Comparison of ENCODE assay signal across 27 mouse cellular contexts in the genomic region with DNA sequence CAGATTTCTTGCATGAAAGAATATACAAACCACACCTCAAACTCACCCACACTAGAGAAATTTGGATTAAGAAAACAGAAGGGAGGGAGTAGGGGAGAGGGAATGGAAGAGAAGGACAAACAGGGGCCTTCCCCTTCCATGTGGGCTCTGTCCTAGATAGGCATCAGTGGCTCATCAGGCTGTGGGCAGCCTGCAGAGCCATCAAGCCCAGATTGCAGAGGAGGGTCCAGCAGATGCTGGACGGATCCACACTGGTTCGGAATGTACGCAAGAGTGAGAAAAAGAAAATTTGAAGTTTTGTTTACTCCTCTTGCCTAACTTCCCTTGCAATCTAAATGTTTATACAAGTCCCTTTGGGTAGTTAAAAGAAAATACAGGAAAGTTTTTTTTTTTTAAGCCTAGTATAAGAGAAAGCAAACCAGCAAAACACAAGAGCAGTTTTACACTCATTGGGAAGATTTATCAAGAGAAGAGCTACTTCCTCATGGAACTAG. TPM values are rescaled to one million over a fixed set of nuclear protein-coding genes. Genes with fewer than 3 reads are reported as not detected.
DNase-seq lines count a peak whose midpoint lies in the region; ATAC-seq and TF ChIP-seq lines count a peak whose summit lies in the region.
"Had no signal": no experiment of that assay in that cellular context is flagged by ENCODE, and none has a peak within 500 bp of the region (broad histone marks: within the 10 kb centered on the region; RNA-seq: fewer than 3 reads in every experiment).

No protein-coding gene starts in this region.

- ATAC-seq in heart, embryonic 13.5 days (ENCODE audit: extremely low read depth, insufficient number of reproducible peaks, low FRiP score, low TSS enrichment), result no peak
- ATAC-seq in heart, embryonic 12.5 days (ENCODE audit: insufficient number of reproducible peaks, low FRiP score), result no peak
- ATAC-seq in lung, embryonic 14.5 days (ENCODE audit: insufficient read depth), result peak; percentile 62; the same call in 1 of the 2 replicates
- peak; percentile 79 for ATAC-seq in lung, embryonic 16.5 days (ENCODE audit: low read depth)
- ATAC-seq in stomach, embryonic 16.5 days (ENCODE audit: insufficient read depth, low FRiP score), result no peak
- ATAC-seq in stomach, postnatal 0 days (ENCODE audit: low FRiP score, low TSS enrichment), result no peak
- ATAC-seq: forebrain, embryonic 14.5 days had no signal

- no peak overlapping the region for H3K9ac ChIP-seq in heart, embryonic 13.5 days
- no peak overlapping the region for H3K9ac ChIP-seq in heart, embryonic 12.5 days
- H3K9ac ChIP-seq in lung, embryonic 14.5 days, result no peak overlapping the region
- H3K9ac ChIP-seq in lung, embryonic 16.5 days (ENCODE audit: low read length), result no peak overlapping the region
- H3K9ac ChIP-seq in stomach, embryonic 16.5 days (ENCODE audit: low read length), result no peak overlapping the region
- H3K9ac ChIP-seq in stomach, postnatal 0 days (ENCODE audit: low read length), result no peak overlapping the region
- H3K9ac ChIP-seq: embryonic facial prominence, embryonic 13.5 days; embryonic facial prominence, embryonic 15.5 days; forebrain, embryonic 12.5 days had no signal

- peaks cover 14% of the 10 kb centered on the region for H3K4me1 ChIP-seq in heart, embryonic 13.5 days
- H3K4me1 ChIP-seq in heart, embryonic 12.5 days (replicated peaks), result peaks cover 11% of the 10 kb centered on the region
- H3K4me1 ChIP-seq in lung, embryonic 14.5 days (ENCODE audit: insufficient read depth), result peaks cover 4% of the 10 kb centered on the region
- H3K4me1 ChIP-seq in lung, embryonic 16.5 days (replicated peaks; ENCODE audit: control insufficient read depth, insufficient read depth, low read length), result peaks cover 7% of the 10 kb centered on the region; the same call in 1 of the 2 replicates
- no peaks in the 10 kb centered on the region for H3K4me1 ChIP-seq in stomach, embryonic 16.5 days (ENCODE audit: control insufficient read depth, insufficient read depth, low read length)
- H3K4me1 ChIP-seq in stomach, postnatal 0 days (replicated peaks; ENCODE audit: control insufficient read depth, insufficient read depth), result no peaks in the 10 kb centered on the region
- H3K4me1 ChIP-seq: embryonic facial prominence, embryonic 13.5 days; forebrain, embryonic 12.5 days had no signal

- TF ChIP-seq EP300 in stomach, postnatal 0 days (optimal IDR thresholded peaks at IDR 0.05), result no peak

- 60% methylated on average over 3 of the region's 3 CpGs for WGBS in heart, embryonic 13.5 days
- WGBS in heart, embryonic 12.5 days, result 66% methylated on average over 3 of the region's 3 CpGs
- WGBS in lung, embryonic 14.5 days, result 27% methylated on average over 3 of the region's 3 CpGs
- 47% methylated on average over 3 of the region's 3 CpGs for WGBS in lung, embryonic 16.5 days
- WGBS in stomach, embryonic 16.5 days, result 33% methylated on average over 3 of the region's 3 CpGs
- WGBS in stomach, postnatal 0 days, result 36% methylated on average over 3 of the region's 3 CpGs

- H3K36me3 ChIP-seq in heart, embryonic 13.5 days, result no peaks in the 10 kb centered on the region
- no peaks in the 10 kb centered on the region for H3K36me3 ChIP-seq in heart, embryonic 12.5 days
- no peaks in the 10 kb centered on the region for H3K36me3 ChIP-seq in lung, embryonic 14.5 days (ENCODE audit: insufficient read depth)
- H3K36me3 ChIP-seq in lung, embryonic 16.5 days (ENCODE audit: control insufficient read depth, insufficient read depth, low read length), result no peaks in the 10 kb centered on the region
- H3K36me3 ChIP-seq in stomach, embryonic 16.5 days (ENCODE audit: control insufficient read depth, insufficient read depth, low read length), result no peaks in the 10 kb centered on the region
- H3K36me3 ChIP-seq in stomach, postnatal 0 days (ENCODE audit: control insufficient read depth, insufficient read depth, low read length), result no peaks in the 10 kb centered on the region
- H3K36me3 ChIP-seq: embryonic facial prominence, embryonic 13.5 days; embryonic facial prominence, embryonic 15.5 days; forebrain, embryonic 10.5 days; forebrain, embryonic 12.5 days had no signal

- DNase-seq in lung, embryonic 14.5 days, result peak; percentile 58
- no peak for DNase-seq in lung, postnatal 10 days
- DNase-seq in lung, postnatal 36 days, result no peak
- DNase-seq in stomach, postnatal 0 days (ENCODE audit: low spot score), result no peak
- DNase-seq: adrenal gland, adult 2 months; adrenal gland, postnatal 10 days; adrenal gland, postnatal 25 days; cerebellum, adult 11 months; cerebellum, adult 18-20 months; cerebellum, adult 8-10 months; cerebellum, adult 9-11 months; cerebellum, postnatal 14 days; cerebellum, postnatal 36 days; embryo, embryonic 11 days had no signal

- H3K4me2 ChIP-seq in heart, embryonic 13.5 days, result no peak overlapping the region
- H3K4me2 ChIP-seq in heart, embryonic 12.5 days, result no peak overlapping the region
- H3K4me2 ChIP-seq in lung, embryonic 14.5 days, result 0 out of 2 replicates have a peak overlapping the region, but pooled peaks have one; percentile 10
- H3K4me2 ChIP-seq in lung, embryonic 16.5 days (ENCODE audit: low read depth, low read length), result no peak overlapping the region
- H3K4me2 ChIP-seq in stomach, embryonic 16.5 days (ENCODE audit: low read depth, low read length), result no peak overlapping the region
- no peak overlapping the region for H3K4me2 ChIP-seq in stomach, postnatal 0 days (replicated peaks; ENCODE audit: low read depth)
- H3K4me2 ChIP-seq: embryonic facial prominence, embryonic 15.5 days; forebrain, embryonic 12.5 days had no signal

- no peaks in the 10 kb centered on the region for H3K9me3 ChIP-seq in heart, embryonic 13.5 days
- H3K9me3 ChIP-seq in heart, embryonic 12.5 days (replicated peaks), result no peaks in the 10 kb centered on the region
- no peaks in the 10 kb centered on the region for H3K9me3 ChIP-seq in lung, embryonic 14.5 days (ENCODE audit: low read depth, low read length)
- no peaks in the 10 kb centered on the region for H3K9me3 ChIP-seq in lung, embryonic 16.5 days (ENCODE audit: control insufficient read depth, low read length)
- no peaks in the 10 kb centered on the region for H3K9me3 ChIP-seq in stomach, embryonic 16.5 days (replicated peaks; ENCODE audit: control insufficient read depth, low read length)
- H3K9me3 ChIP-seq in stomach, postnatal 0 days (ENCODE audit: control insufficient read depth, low read length), result no peaks in the 10 kb centered on the region
- H3K9me3 ChIP-seq: embryonic facial prominence, embryonic 13.5 days; embryonic facial prominence, embryonic 15.5 days; forebrain, embryonic 10.5 days; forebrain, embryonic 12.5 days had no signal

- no peak for TF ChIP-seq CTCF in lung, embryonic 14.5 days (IDR thresholded peaks at IDR 0.05; ENCODE audit: low read depth)
- no peak for TF ChIP-seq CTCF in stomach, postnatal 0 days (IDR thresholded peaks at IDR 0.05; ENCODE audit: low read depth)

- 0 out of 2 replicates have a peak overlapping the region, but pooled peaks have one; percentile 39 for H3K27ac ChIP-seq in heart, embryonic 13.5 days (replicated peaks)
- H3K27ac ChIP-seq in heart, embryonic 12.5 days (ENCODE audit: poor library complexity, severe bottlenecking), result no peak overlapping the region
- 0 out of 2 replicates have a peak overlapping the region, but pooled peaks have one; percentile 2 for H3K27ac ChIP-seq in lung, embryonic 14.5 days (ENCODE audit: low read depth)
- peak overlapping the region; percentile 26; the same call in 1 of the 2 replicates for H3K27ac ChIP-seq in lung, embryonic 16.5 days (ENCODE audit: low read length)
- H3K27ac ChIP-seq in stomach, embryonic 16.5 days (ENCODE audit: low read length), result no peak overlapping the region; the same call in 1 of the 2 replicates
- no peak overlapping the region for H3K27ac ChIP-seq in stomach, postnatal 0 days (replicated peaks)
- H3K27ac ChIP-seq: embryonic facial prominence, embryonic 13.5 days; embryonic facial prominence, embryonic 15.5 days; forebrain, embryonic 10.5 days; forebrain, embryonic 12.5 days had no signal

- no peak overlapping the region for H3K4me3 ChIP-seq in heart, embryonic 13.5 days
- H3K4me3 ChIP-seq in heart, embryonic 12.5 days, result no peak overlapping the region
- H3K4me3 ChIP-seq in lung, embryonic 14.5 days (ENCODE audit: low read depth, low read length), result no peak overlapping the region
- H3K4me3 ChIP-seq in lung, embryonic 16.5 days (ENCODE audit: low read length), result no peak overlapping the region
- peak overlapping the region; percentile 20; the same call in 1 of the 2 replicates for H3K4me3 ChIP-seq in stomach, embryonic 16.5 days (replicated peaks; ENCODE audit: low read length)
- no peak overlapping the region for H3K4me3 ChIP-seq in stomach, postnatal 0 days (ENCODE audit: low read depth, low read length)
- H3K4me3 ChIP-seq: embryonic facial prominence, embryonic 13.5 days; embryonic facial prominence, embryonic 15.5 days; erythroblast, embryonic 14.5 days; forebrain, embryonic 10.5 days; forebrain, embryonic 12.5 days had no signal

- H3K27me3 ChIP-seq in heart, embryonic 13.5 days (replicated peaks), result peaks cover 2% of the 10 kb centered on the region; the same call in 1 of the 2 replicates
- H3K27me3 ChIP-seq in heart, embryonic 12.5 days (replicated peaks), result 0 out of 2 replicates have a peak, but pooled peaks cover 4% of the 10 kb centered on the region
- H3K27me3 ChIP-seq in lung, embryonic 14.5 days (ENCODE audit: insufficient read depth, low read length), result no peaks in the 10 kb centered on the region
- no peaks in the 10 kb centered on the region for H3K27me3 ChIP-seq in lung, embryonic 16.5 days (ENCODE audit: control insufficient read depth, insufficient read depth, low read depth, low read length)
- H3K27me3 ChIP-seq in stomach, embryonic 16.5 days (ENCODE audit: control insufficient read depth, insufficient read depth, low read length), result no peaks in the 10 kb centered on the region
- H3K27me3 ChIP-seq in stomach, postnatal 0 days (ENCODE audit: control insufficient read depth, insufficient read depth, low read length), result no peaks in the 10 kb centered on the region
- H3K27me3 ChIP-seq: embryonic facial prominence, embryonic 13.5 days; embryonic facial prominence, embryonic 15.5 days; forebrain, embryonic 12.5 days had no signal

RNA-seq across cellular contexts. Expression of a gene that starts 1.1 kb away (rescaled TPM):
- 17.4 and 19.3 TPM in 2 replicates for polyA plus RNA-seq in heart, embryonic 13.5 days (2015; fragmentation: Nextera tagmentation; extraction: Ambion mirVana)
- 21.2 and 21.4 TPM in 2 replicates for polyA plus RNA-seq in heart, embryonic 12.5 days (2016; fragmentation: Nextera tagmentation; extraction: Ambion mirVana)
- 15.4 and 16.8 TPM in 2 replicates for polyA plus RNA-seq in lung, embryonic 14.5 days (2014; fragmentation: Nextera tagmentation; extraction: Ambion mirVana)
- polyA plus RNA-seq in lung, embryonic 16.5 days (2015; fragmentation: Nextera tagmentation; extraction: Ambion mirVana), result 14.8 and 20.6 TPM in 2 replicates
- 73.9 and 99.9 TPM in 2 replicates for polyA plus RNA-seq in stomach, embryonic 16.5 days (2015; fragmentation: Nextera tagmentation; extraction: Ambion mirVana)
- polyA plus RNA-seq in stomach, postnatal 0 days (2015; fragmentation: Nextera tagmentation; extraction: Ambion mirVana), result 34.4 and 40.2 TPM in 2 replicates
- polyA plus RNA-seq: erythroblast, embryonic 14.5 days; forebrain, embryonic 14.5 days had no signal

RNA-seq across cellular contexts. Expression of a gene that starts 29.5 kb away (rescaled TPM):
- not detected in 2 replicates for polyA plus RNA-seq in heart, embryonic 13.5 days (2015; fragmentation: Nextera tagmentation; extraction: Ambion mirVana)
- polyA plus RNA-seq in heart, embryonic 12.5 days (2016; fragmentation: Nextera tagmentation; extraction: Ambion mirVana), result not detected in 2 replicates
- polyA plus RNA-seq in lung, embryonic 14.5 days (2014; fragmentation: Nextera tagmentation; extraction: Ambion mirVana), result not detected in 2 replicates
- polyA plus RNA-seq in lung, embryonic 16.5 days (2015; fragmentation: Nextera tagmentation; extraction: Ambion mirVana), result not detected in 2 replicates
- polyA plus RNA-seq in stomach, embryonic 16.5 days (2015; fragmentation: Nextera tagmentation; extraction: Ambion mirVana), result not detected in 2 replicates
- polyA plus RNA-seq in stomach, postnatal 0 days (2015; fragmentation: Nextera tagmentation; extraction: Ambion mirVana), result not detected in 2 replicates
- polyA plus RNA-seq: adrenal gland, adult 2 months; brain, embryonic 14.5 days; C2C12; embryonic facial prominence, embryonic 11.5 days; embryonic facial prominence, embryonic 13.5 days; embryonic facial prominence, embryonic 15.5 days; erythroblast, embryonic 14.5 days; forebrain, embryonic 10.5 days; forebrain, embryonic 12.5 days; forebrain, embryonic 14.5 days had no signal

RNA-seq across cellular contexts. Expression of a gene that starts 56.9 kb away (rescaled TPM):
- polyA plus RNA-seq in heart, embryonic 13.5 days (2015; fragmentation: Nextera tagmentation; extraction: Ambion mirVana), result 26.9 and 27.3 TPM in 2 replicates
- 26.6 and 29.8 TPM in 2 replicates for polyA plus RNA-seq in heart, embryonic 12.5 days (2016; fragmentation: Nextera tagmentation; extraction: Ambion mirVana)
- 36.6 and 39.0 TPM in 2 replicates for polyA plus RNA-seq in lung, embryonic 14.5 days (2014; fragmentation: Nextera tagmentation; extraction: Ambion mirVana)
- 34.7 and 38.1 TPM in 2 replicates for polyA plus RNA-seq in lung, embryonic 16.5 days (2015; fragmentation: Nextera tagmentation; extraction: Ambion mirVana)
- polyA plus RNA-seq in stomach, embryonic 16.5 days (2015; fragmentation: Nextera tagmentation; extraction: Ambion mirVana), result 20.8 TPM in 2 replicates
- polyA plus RNA-seq in stomach, postnatal 0 days (2015; fragmentation: Nextera tagmentation; extraction: Ambion mirVana), result 9.1 and 9.3 TPM in 2 replicates
- polyA plus RNA-seq: erythroblast, embryonic 14.5 days had no signal

Comparison
In these comparisons a context has a peak if more than half of its experiments do, and no peak if none do; other contexts are left out.
1. H3K27ac ChIP-seq: peak in heart, embryonic 13.5 days (single experiment), lung, embryonic 14.5 days (single experiment) and lung, embryonic 16.5 days (single experiment); none in heart, embryonic 12.5 days (single experiment), stomach, embryonic 16.5 days (single experiment) and stomach, postnatal 0 days (single experiment).
2. ATAC-seq: peak in lung, embryonic 14.5 days (single experiment) and lung, embryonic 16.5 days (single experiment); none in heart, embryonic 13.5 days (single experiment), heart, embryonic 12.5 days (single experiment), stomach, embryonic 16.5 days (single experiment) and stomach, postnatal 0 days (single experiment).